Mouse (Mus musculus): Measurements from ENCODE around the gene AB124611. TPM values are rescaled to one million over a fixed set of nuclear protein-coding genes. Genes with fewer than 3 reads are reported as not detected.
"Not testable (repeated sequence)": the region's sequence is repeated elsewhere in the genome, so short reads cannot be mapped to it uniquely, and the experiment has no call there.

The AB124611 gene
- 10 to 100 TPM; 51.6 to 60.4 TPM for polyA plus RNA-seq (2017; shearing (Covaris generic))

GRCm38 (mm10) chr9:21525937-21526633 lies at the start of gene AB124611:
TSS of gene AB124611 (plus strand) at chr9:21526176.
- ATAC-seq = peak; percentile 88

- no peak for ATAC-seq
Observed at GRCm38 (mm10) chr9:21477707-21478106, 48.3 kb upstream of the AB124611 start.

GRCm38 (mm10) chr9:21484065-21484464 lies 41.9 kb upstream of the AB124611 start:
- ATAC-seq = no peak

- not testable (repeated sequence) for ATAC-seq
Observed at GRCm38 (mm10) chr9:21488246-21488645, 37.7 kb upstream of the AB124611 start.

GRCm38 (mm10) chr9:21490696-21491095 lies 35.3 kb upstream of the AB124611 start:
- no peak for ATAC-seq

- no peak for ATAC-seq
Observed at GRCm38 (mm10) chr9:21493907-21494306, 32.1 kb upstream of the AB124611 start.

- ATAC-seq = no peak
Observed at GRCm38 (mm10) chr9:21494726-21495125, 31.2 kb upstream of the AB124611 start.

- no peak for ATAC-seq
Observed at GRCm38 (mm10) chr9:21496308-21497049, 29.5 kb upstream of the AB124611 start.

GRCm38 (mm10) chr9:21497050-21497542 lies 28.9 kb upstream of the AB124611 start:
- ATAC-seq = no peak

GRCm38 (mm10) chr9:21497664-21498063 lies 28.3 kb upstream of the AB124611 start:
- ATAC-seq = no peak

GRCm38 (mm10) chr9:21498284-21498902 lies 27.6 kb upstream of the AB124611 start:
- ATAC-seq = no peak

- ATAC-seq = no peak
Observed at GRCm38 (mm10) chr9:21503352-21503751, 22.6 kb upstream of the AB124611 start.

- ATAC-seq = no peak
Observed at GRCm38 (mm10) chr9:21505767-21506166, 20.2 kb upstream of the AB124611 start.

GRCm38 (mm10) chr9:21507753-21508430 lies 18.1 kb upstream of the AB124611 start:
- no peak for ATAC-seq

GRCm38 (mm10) chr9:21508871-21509404 lies 17.0 kb upstream of the AB124611 start:
- no peak for ATAC-seq

- peak; percentile 81 for ATAC-seq
Observed at GRCm38 (mm10) chr9:21509772-21510688, 15.9 kb upstream of the AB124611 start, which contains the start of gene Tmed1. TSS of gene Tmed1 (minus strand) at chr9:21510252.

- no peak for ATAC-seq
Observed at GRCm38 (mm10) chr9:21510689-21511015, 15.3 kb upstream of the AB124611 start.

GRCm38 (mm10) chr9:21511052-21511451 lies 14.9 kb upstream of the AB124611 start:
- no peak for ATAC-seq

- ATAC-seq = no peak
Observed at GRCm38 (mm10) chr9:21513466-21513865, 12.5 kb upstream of the AB124611 start.

GRCm38 (mm10) chr9:21517947-21518495 lies 8.0 kb upstream of the AB124611 start:
- no peak for ATAC-seq

GRCm38 (mm10) chr9:21518690-21519089 lies 7.3 kb upstream of the AB124611 start:
- ATAC-seq = not testable (repeated sequence)
